Mouse (Mus musculus) right cerebral cortex, adult 2 months (tissue): Measurements from ENCODE around the gene S100pbp.

Source experiments
- DNase-seq, 2 experiments: peaks; one replicate each; pipeline ENCODE4 v3.0.0; 2021 to 2022; ENCODE audit warnings: low spot score in 2 of 2

The S100pbp gene

GRCm38 (mm10) chr4:129130149-129130548 lies 59.4 kb downstream of the S100pbp start:
- DNase-seq, result no peak

- DNase-seq, result no peak
Measured at GRCm38 (mm10) chr4:129129387-129129786, 60.1 kb downstream of the S100pbp start.

GRCm38 (mm10) chr4:129128582-129129338 lies 60.8 kb downstream of the S100pbp start:
- peak in 1 of 2 experiments; percentile 61 for DNase-seq

- no peak for DNase-seq
Measured at GRCm38 (mm10) chr4:129125736-129126451, 63.6 kb downstream of the S100pbp start.

DNA sequence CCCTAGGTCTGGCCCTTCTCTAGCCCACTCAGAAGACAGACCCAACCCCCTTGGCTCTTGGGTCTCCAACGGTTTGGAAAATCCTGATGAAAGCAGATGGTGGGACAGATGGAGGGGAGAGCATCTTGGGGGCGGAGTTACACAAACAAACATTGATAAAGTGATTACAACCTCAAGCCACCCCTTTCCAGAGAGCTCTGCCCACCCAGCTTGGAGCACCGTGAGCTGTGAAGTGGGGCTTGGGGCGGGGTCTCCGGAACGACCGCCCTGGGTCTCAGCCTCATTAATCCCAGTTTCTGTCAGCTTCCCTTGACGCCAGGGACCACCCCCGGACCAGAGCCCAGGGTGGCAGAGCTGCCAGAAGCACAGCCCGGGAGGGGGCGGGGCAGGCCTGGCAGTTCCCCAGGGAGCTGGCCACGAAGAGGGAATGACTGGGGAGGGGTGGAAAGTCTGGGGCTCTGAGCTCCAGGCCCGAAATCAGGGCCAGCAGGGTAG lies 64.8 kb downstream of the S100pbp start:
- no peak for DNase-seq

DNA sequence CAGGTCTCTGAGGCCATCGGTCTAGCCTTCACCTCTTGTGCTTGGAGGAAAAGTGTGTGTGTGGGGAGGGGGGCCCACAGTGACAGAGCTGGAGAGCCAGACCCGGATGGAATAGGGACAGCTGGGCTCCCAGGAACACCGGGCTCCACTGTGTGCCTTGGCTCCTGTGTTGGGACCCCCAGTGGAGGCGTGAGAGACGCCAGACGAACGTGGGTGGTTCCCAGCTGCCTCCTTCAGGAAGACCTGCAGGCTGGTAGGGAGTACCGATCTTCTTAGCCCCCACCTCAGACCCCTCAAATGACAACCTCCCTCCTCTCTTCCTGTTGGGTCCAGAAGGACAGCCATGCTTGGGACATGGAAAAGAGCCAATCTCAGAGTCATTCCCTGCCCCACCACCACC lies 66.8 kb downstream of the S100pbp start:
- no peak for DNase-seq

DNA sequence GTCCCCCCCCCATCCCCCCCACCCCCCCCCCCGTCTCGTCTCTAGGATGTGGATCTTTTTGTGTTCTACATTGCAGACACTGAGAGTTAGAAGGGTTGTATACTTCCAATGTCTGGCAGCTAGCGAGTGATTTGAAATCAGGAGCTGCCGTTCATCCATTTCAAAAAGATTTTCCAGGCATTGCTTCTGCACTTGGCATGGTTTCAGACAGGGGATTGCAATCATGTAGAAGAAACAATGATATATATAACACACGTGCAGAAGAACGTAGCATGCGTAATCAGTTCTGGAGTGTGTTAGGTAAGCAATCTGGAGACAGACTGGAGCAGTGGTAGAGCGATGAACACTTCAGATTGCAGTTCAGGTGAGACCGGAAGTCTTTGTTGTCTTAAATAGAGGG lies 67.4 kb downstream of the S100pbp start:
- DNase-seq, result no peak

DNA sequence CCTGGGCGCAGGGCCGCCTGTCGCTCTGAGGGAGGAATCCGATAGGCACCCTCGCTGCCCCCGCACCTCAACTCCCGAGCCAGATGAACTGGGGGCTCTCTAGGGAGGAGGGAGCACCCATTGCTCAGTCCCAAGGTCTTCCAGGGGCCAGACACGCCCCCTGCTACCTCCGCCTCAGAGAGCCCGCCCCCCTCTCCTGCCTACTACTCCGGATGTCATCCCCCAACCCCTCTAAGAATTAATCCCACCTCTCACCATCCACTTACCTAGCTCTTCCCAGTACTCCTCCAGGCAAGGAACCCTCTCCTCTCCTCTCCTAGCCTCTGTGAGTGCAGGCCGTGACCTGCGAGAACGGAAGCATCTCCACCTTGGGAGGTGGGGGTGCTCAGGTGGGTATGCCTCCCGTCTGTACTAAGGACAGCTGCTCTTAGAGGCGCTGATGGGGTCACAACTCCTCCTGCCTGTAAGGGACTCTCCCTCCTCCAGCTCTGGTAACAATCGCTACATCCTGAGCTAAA lies 67.9 kb downstream of the S100pbp start, which contains the start of gene Hpca:
Gene Hpca, minus strand, starts transcription at position 468 of the 518 bp plus-strand sequence.
- DNase-seq, result no peak

DNA sequence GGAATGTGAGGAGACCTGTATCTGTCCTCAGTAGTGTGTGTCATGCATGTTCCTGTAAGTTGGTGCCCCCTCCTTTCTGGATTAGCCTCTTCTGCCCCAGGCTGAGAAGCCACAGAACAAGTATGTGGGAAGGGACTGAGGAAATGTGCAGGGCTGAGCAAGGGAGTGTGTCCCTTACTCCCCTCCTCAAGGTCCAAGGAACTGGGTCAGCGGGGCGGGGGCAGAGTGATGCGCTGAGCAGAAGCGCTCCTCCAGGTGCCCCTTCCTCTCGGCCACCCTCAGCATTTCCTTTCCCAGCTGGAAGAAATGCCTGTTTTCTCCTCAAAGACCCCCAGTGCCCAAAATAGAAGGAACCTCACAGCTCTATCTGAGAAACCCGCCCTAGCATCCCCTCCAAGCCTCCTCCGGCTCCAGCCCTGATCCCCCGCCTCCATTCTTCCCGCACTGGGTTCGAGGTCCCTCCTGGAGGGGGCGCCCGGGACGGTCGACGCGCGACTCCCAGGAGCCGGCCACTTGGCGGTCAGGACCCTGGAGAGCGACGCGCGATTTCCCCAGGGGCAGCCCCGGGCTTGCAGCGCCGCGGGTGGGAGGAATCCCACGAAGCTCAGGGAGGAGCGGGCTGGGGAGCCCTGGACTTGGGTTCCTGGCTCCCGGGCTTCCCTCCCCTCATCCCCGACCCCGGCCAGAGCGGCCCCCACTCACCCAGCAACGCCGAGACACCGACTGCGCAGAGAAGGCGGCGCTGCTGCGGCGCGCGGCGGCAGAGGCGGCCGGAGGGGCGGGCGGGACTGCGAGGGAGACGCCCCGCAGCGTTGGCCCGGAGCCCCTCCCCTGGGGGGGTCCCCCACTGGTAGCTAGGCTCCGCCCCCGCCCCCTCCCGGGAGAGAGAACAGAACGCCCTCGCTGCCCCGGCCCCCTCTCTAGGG lies 68.7 kb downstream of the S100pbp start:
- DNase-seq, result peak in 1 of 2 experiments; percentile 58

- no peak for DNase-seq
Measured at GRCm38 (mm10) chr4:129119708-129120107, 69.8 kb downstream of the S100pbp start.

GRCm38 (mm10) chr4:129117720-129118510 lies 71.6 kb downstream of the S100pbp start:
- no peak for DNase-seq

GRCm38 (mm10) chr4:129116703-129117102 lies 72.8 kb downstream of the S100pbp start:
- DNase-seq, result no peak

GRCm38 (mm10) chr4:129113083-129113988 lies 76.2 kb downstream of the S100pbp start:
- peak; percentile 83 to 87 for DNase-seq

GRCm38 (mm10) chr4:129112231-129112630 lies 77.3 kb downstream of the S100pbp start:
- DNase-seq, result no peak

- DNase-seq, result no peak
Measured at GRCm38 (mm10) chr4:129111350-129111749, 78.2 kb downstream of the S100pbp start.

DNA sequence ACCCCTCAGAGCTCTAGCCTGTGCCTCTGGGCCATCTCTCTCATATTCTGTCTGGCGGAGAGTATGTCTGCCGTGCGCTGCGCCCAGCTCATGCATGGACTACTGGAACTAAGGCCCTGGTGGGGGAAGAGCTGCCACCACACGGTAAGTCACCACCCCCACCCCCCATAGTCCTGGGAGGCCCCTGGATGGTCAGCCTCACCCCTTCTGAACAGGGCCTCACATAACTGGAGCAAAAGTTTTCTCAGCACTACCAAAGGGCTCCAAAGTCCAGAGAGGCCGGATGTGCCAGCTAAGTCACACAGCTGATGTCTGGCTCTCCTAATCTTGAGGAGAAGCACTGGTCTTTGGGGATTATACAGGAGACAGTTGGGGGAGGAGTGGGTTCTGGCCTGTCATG lies 78.7 kb downstream of the S100pbp start:
- no peak for DNase-seq

GRCm38 (mm10) chr4:129108624-129109023 lies 80.9 kb downstream of the S100pbp start:
- DNase-seq, result no peak

GRCm38 (mm10) chr4:129107348-129107899 lies 82.1 kb downstream of the S100pbp start:
- no peak for DNase-seq

DNA sequence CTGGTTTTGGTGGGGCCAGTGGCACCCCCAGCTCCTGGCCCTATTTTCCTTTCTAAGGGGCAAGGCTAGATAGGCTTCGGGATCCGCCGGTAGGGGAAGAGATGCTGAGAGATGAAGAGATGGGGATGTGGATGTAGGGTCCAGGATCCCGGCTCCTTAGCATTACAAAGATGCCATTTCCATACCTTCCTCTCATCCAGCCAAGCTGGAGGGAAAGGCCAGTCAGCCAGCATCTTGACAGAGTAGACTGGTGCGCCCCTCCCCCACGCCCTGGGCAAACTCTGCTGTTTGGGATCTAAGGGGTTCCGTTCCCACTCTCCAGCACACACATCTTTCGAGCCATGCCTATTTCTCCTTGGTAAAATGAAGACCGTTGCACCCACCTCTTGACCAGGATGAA lies 83.5 kb downstream of the S100pbp start:
- no peak for DNase-seq
